Mouse (Mus musculus): ENCODE measurements around the gene Rab4a. TPM values are rescaled to one million over a fixed set of nuclear protein-coding genes. Genes with fewer than 3 reads are reported as not detected.

The Rab4a gene
- total RNA-seq (2015) (1.2 and 2.1 TPM in 2 replicates), total RNA-seq (2017) (0.26 and 1.1 TPM in 2 replicates)

DNA sequence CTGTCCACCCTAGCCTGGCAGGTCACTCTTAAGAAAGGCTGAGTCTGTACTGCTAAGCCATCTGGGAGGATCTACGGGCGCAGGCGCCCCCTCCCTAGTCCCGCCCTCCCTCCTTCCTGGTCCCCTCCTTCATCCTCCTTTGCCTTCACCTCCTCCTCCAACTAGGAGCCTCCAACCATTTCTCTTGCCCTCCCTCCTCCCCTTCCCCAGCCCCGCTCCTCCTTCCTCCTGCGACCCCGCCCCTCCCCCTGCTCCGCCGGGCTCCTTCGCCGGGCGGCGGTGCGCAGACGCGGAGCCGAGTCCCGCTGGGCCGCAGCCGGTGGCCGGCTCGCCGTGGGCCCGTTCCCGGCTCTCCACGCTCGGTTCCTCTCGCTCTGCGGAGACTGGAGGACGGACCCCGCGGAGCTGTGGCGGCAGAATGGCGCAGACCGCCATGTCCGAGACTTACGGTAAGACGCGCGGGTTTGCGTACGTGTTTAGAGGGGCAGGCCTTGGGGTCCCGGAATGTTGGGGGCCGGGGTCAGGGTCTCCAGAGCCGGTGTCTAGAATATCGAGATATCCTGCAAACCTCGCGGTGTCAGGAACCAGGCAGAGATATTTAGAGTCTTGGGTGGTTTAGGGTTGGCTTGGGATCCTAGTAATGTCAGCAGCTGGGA lies at the start of gene Rab4a:
TSS of gene Rab4a (plus strand) at position 268 of the 656 bp plus-strand sequence.
- peak; percentile 24 for ATAC-seq (ENCODE audit: poor library complexity, severe bottlenecking)

DNA sequence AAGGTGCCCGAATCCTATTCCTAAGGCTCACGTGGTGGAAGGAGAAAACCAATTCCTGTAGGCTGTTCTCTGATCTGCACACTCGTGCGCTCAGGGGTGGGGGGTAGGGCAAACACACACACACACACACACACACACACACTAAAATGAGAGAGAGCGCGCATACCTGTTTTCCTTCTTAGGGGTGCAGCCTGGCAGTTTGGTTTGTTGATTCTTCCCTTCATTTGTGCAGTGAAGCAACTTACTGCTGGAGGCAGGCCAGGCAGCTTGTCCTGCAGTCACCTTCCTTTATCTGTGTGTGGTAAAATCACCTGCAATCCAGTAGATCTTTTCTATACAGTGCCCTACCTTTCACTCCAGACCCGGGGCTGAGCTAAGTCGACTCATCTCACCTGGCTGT lies 48.9 kb upstream of the Rab4a start:
- no peak for ATAC-seq (ENCODE audit: poor library complexity, severe bottlenecking)

DNA sequence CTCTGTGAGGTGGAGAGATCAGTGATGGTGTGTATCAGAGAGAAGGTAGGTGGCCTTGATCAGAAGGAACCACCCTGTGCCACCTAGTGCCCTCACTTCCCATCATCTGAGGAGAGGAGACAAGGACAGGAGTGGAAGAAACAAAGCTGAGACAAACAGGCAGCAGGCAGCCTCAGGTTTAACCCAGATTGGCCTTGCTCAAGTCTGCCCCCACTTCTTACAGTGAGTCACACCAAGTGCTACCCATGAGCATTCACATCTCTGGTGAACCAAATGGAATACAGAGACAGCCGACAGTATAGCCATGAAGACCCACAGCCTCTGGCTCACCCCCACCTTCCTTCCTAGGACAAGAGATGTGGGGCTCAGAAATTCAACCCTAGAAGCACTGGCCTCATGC lies 46.9 kb upstream of the Rab4a start:
- ATAC-seq (ENCODE audit: poor library complexity, severe bottlenecking): no peak

DNA sequence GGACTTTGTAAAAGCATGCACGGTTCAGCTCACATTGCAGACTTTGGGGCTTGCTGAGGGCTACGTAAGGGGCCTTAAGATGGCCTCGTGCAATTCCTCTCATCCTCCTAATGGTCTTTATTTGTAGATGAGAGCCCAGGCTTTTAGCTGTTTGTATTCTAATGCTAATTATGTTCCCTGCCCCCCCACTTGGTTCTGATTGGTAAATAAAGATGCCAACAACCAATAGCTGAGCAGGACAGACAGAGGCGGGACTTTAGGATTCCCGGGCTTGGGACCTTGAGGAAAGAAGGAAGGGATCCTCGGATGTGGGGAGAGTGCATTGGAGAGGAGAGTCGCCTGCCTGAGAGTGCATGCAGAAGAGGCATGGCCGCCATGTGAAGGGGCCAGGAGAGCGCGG lies 45.9 kb upstream of the Rab4a start:
- ATAC-seq (ENCODE audit: poor library complexity, severe bottlenecking): no peak

DNA sequence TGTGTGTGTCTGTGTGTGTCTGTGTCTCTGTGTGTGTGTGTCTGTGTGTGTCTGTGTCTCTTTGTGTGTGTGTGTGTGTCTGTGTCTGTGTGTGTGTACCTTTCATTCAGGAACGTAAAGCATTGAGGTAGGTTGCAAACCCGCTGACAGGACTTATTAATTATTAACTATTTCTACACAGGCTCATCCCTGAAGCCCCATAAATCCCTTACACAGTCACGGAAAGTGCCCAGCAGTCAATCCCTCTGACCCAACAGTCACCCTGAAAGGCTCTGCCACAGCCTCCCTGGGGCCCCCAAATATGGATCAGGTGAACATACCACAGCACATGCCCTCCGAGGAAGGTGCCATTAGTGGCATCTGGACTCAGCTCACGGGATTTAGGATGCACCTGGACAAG lies 45.2 kb upstream of the Rab4a start:
- ATAC-seq (ENCODE audit: poor library complexity, severe bottlenecking): no peak

DNA sequence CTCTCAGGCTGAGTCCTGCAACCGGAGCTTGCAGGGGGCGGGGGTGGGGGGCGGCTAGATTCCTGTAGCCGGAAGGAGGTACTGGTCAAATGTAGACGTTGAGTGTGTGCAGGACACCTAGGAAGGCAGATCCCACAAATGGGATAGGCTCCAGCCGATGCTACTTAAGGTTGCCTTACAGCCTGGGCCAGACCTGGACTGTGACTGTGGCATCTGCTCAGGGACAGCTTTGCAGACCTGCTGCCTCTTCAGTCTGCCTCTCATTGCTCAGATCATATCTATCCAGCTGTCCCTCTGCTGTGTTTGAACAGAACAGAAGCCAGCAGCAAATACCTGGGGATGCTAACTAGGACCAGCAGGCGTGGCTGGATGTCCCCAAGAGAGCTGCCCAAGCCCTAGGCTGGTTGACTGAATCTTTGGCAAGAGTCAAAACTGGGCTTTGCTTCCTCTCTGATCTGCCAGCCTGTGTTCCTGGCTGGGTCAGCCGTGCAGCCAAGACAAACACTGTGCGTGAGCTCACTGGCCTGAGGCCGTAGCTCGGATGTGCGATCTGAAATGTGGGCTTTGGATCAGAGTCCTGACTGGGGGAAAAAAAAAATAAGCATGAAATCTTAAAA lies 44.4 kb upstream of the Rab4a start:
- ATAC-seq (ENCODE audit: poor library complexity, severe bottlenecking): no peak

DNA sequence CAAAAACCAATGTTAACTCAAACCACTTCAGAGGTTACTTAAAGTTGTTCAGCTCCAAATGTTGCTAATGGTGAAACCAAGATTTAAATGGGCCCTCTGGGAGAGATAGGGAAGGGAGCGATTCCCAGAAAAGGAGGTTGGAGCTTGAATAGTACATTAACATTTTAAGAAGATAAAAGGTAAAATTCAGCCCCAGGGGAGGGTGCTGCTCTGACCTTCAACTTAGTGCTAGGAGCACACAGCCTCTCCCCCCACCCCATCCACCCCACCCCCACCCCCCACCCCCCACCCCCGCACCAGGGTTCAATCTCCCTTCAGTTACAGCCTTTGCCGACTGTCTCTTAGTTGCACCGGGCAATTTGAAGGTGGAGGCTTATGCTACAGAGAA lies 43.9 kb upstream of the Rab4a start:
- no peak for ATAC-seq (ENCODE audit: poor library complexity, severe bottlenecking)

DNA sequence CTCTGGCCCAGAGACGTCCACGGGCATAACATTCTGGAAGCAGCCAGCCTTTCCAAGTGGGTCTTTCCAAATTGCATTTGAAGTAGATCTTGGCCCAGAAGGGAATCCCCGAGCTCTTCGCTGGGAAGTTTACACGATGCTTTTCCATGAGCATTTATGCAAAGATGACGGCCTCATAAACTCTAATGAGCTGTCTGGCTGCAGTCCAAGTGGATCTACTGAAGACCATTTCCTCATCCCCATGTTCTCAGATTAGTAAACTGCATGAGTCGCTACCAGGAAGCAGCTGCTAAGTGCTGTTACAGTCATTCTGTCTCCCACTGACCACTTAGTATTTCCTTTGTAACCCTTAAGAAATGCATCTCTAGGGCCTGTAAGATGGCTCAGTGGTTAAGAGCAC lies 42.4 kb upstream of the Rab4a start:
- no peak for ATAC-seq (ENCODE audit: poor library complexity, severe bottlenecking)

DNA sequence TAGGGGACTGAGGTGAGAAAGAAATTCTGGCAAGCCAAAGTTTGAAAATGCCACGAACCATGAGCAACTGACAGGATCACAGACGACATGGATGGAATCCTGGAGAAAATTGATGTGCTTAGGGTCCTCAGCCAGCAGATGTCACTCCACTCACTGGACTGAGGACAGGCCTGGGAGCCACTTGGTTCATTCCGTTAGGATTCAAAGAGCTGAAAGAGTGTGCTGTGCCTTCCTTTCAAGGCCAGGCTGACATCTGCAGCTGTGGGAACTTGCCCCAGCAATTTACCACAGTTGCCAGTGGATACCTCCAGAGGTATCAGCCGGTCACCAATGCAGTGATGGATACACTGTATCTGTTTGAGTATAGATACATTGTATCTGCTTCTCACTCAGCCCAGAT lies 41.1 kb upstream of the Rab4a start:
- ATAC-seq (ENCODE audit: poor library complexity, severe bottlenecking): no peak

DNA sequence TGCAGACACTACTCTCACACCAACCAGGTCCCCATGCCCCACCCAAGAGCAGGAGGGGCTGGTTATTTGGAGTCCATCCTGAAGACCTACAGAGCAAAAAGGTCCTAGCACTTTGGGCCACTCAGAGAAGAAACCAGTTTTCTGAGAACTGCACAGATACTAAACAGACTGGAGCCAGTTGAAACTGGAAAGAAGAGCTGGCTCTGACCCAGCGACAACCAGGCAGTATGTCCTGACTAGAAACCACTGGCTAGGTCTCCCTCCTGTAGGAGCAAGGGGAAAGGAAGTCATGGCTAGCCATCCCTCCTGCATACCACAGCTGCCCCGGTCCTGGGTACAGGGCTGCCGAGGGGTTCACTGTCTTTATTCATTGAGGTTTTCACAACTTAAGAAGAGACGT lies 39.3 kb upstream of the Rab4a start:
- no peak for ATAC-seq (ENCODE audit: poor library complexity, severe bottlenecking)

DNA sequence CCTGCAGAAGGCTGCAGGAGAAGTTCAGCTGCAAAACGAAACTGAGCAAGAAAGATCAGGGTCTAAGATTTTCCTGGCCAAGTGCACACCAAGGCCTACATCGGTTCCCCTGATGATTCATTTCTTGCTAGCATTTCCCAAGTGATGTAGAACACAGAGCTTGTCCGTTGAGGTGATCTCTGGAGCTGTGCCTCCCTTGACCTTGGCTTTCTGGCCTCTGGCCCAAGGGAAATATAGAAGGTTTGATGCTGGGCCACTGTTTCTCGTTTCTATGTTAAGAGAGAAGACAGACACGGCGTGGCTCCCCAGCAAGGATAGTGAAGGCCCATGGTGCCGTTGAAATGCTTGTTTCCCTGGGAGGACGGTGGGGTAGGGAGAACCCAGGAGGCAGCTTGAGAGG lies 37.9 kb upstream of the Rab4a start:
- no peak for ATAC-seq (ENCODE audit: poor library complexity, severe bottlenecking)

DNA sequence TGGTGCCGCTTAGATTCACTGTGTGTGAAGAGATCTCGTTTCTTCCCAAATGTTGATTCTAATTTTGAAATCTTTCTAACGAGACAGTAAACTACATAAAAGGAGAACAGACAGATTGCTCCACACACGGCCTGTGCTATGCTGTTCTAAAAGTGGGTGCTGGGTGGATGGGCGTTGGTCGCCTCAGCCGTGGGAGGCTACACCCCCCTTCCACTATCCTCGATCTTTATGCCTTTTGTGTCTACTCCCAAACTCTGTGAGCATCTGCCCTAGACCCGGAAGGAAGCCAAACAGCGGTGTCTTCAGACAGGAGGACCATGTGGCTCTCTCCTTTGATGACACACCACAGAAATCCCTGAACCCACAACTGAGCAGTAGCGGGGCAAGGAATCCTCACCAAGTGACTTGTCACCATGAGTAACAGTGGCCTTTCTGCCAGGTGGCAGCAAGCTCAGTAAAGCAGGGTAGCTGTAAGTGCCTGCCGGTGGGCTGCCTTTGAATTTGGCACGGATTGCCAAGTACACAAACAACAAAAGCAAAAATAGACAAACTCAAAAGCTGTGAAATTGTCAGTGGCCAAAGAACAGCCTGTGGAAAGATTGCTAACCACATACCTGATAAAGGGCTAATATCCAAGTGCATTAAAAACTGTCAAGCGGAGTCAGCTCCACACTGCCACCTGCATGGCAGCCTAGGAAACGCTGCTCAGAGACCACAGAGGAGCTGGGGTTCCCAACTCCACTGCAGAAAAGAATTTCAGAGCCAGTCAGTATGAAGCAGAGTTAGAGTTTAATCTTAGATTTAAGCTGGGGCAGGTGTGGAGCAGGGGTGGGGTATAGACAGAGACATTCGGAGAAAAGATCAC lies 37.1 kb upstream of the Rab4a start:
- ATAC-seq (ENCODE audit: poor library complexity, severe bottlenecking): peak; percentile 87

DNA sequence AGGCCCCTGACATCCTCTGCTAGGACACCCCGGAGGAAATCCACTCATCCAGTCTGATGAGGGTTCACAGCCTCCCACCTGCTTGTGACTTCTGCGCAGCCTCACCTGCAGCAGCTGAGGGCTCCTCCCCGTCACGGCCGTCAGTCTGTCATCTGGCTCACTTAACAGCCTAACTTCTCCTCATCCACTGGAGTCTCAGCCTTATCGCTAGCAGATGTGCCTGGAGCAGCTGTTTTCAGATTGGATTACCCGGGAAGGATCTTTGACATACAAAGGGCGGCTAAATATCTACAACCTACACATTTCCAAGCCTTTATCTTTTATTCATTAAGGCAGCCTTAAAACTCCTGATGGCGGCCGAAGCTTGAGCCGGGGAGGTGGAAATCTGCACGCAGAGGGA lies 32.3 kb upstream of the Rab4a start:
- ATAC-seq (ENCODE audit: poor library complexity, severe bottlenecking): no peak

DNA sequence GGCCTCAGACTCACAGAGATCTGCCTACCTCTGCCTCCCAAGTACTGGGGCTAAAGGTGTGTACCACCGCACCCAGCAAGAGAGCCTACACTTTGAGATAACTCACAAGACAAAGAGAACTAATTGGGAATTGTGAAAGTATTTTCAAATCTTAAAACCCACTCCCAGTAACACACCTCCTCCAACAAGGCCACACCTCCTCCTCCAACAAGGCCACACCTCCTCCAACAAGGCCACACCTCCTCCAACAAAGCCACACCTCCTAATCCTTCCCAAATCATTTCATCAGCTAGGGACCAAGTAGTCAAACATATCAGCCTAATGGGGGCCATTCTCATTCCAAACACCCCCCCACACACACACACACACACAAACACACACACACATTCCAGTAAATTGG lies 31.3 kb upstream of the Rab4a start:
- no peak for ATAC-seq (ENCODE audit: poor library complexity, severe bottlenecking)

DNA sequence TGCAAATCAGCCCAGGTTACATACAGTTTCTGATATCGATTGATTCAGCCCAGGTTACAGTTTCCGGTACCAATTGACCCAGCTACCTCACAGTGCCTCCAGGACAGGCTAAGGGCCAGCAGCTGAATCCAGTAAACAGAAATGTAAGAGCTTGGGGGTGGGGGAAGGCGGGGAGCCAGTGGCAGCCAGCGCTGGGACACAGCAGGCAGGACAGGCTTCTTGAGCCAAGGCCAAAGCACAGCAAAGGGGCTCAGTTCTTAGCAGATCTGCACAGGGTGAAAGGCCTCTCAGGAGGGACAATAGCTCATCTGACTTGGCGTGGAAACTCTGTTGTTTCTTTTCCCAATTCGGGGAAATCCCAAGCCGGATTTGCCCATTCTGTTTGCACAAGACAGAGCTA lies 28.5 kb upstream of the Rab4a start:
- no peak for ATAC-seq (ENCODE audit: poor library complexity, severe bottlenecking)

DNA sequence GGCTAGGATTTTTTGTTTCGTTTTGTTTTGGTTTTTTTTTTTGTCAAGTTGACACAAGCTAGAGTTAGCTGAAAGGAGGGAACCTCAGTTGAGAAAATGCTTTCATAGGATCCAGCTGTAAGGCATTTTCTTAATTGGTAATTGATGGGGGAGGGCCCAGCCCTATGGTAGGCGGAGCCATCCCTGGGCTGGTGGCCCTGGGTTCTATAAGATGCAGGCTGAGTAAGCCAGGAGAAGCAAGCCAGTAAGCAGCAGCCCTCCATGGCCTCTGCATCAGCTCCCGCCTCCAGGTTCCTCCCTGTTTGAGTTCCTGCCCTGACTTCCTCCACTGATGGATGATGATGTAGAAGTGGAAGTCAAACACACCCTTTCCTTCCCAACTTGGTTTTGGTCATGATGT lies 25.3 kb upstream of the Rab4a start:
- no peak for ATAC-seq (ENCODE audit: poor library complexity, severe bottlenecking)

DNA sequence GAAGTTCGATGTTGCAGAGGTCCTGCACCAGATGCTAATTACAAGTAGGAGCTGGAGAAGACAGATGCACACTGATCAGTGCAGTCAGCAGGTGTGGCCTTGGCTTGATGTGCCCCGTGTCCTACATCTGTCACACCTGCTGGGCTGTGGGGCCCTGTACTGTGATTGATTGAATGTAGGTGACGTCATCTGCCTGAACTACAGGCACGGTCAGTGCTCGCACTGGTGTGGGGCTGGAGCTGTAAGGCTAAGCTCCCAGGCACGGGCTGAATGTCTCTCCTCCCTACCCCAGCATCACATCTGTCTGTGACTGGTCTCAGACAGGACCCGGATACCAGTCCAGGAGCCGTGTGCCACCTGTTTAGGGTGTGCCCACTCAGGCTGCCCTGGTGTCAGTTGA lies 24.5 kb upstream of the Rab4a start:
- no peak for ATAC-seq (ENCODE audit: poor library complexity, severe bottlenecking)

DNA sequence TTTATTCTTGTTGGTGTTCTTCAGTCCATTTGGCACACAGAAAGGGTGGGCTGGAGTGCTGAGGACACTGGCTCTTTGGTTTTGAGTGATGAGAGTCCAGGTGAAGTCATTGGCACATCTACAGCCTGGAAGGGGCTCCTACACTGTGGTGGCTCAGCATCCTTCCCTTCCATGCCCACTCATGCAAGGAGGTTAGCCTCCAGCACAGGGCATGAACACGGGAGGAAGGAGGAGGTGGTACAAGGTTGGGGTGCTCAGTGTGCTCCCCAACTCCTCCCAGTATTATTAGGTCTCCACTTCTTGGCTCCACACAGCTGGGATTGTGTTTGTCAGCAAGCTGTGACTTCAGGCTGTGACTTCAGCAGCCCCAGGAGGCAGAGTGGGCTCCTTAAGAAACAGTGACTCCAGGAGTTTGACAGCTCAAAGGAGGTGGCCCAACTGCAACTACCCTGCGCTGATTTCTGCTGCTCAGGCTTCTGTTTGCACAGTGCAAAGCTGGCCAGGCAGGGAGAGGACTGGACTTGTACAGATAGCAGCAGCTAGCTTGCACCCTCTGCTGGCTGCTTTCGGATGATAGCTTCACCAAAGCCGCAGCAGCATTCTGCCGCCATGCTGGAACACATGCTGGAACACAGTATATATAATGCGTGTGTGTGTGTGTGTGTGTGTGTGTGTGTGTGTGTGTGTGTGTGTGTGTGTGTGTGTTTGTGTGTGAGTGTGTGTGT lies 22.1 kb upstream of the Rab4a start:
- ATAC-seq (ENCODE audit: poor library complexity, severe bottlenecking): peak; percentile 92

DNA sequence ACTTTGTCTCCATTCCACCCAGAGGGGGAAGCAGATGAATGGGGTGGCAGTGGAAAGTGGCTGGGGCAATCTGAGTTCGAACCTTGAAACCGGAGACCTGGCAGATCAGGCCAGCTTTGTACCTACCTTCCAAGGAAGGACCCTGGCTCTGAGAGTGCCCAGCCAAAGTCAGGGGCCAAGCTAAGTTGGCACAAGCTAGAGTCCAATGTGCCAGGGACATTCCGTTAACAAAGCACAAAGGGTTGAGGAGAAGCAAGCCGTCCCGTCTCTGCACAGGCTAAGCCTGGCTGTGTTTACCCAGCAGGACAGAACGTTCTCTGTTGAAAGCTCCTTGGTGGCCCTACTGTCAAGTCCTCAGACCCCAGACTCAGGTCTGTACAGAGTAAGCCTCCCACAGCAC lies 19.6 kb upstream of the Rab4a start:
- ATAC-seq (ENCODE audit: poor library complexity, severe bottlenecking): no peak

DNA sequence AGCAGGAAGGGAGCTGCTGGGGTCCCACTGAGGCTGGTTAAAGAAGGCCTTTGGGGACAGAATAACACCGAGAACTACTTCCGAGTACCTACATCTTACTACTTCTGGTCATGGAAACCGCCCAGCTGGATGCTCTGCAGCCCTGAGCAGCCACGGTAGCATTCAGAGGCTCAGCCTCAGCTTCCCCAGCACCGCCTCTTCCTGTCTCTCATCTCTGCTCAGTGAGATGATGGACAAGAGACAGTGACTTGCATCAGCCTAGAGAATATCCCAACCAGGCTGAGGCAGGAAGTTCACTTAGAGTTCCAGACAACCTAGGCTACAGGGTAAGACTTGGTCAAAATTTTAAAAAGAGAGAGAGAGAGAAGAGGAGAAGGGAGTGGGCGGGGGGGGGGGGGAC lies 19.1 kb upstream of the Rab4a start:
- no peak for ATAC-seq (ENCODE audit: poor library complexity, severe bottlenecking)

DNA sequence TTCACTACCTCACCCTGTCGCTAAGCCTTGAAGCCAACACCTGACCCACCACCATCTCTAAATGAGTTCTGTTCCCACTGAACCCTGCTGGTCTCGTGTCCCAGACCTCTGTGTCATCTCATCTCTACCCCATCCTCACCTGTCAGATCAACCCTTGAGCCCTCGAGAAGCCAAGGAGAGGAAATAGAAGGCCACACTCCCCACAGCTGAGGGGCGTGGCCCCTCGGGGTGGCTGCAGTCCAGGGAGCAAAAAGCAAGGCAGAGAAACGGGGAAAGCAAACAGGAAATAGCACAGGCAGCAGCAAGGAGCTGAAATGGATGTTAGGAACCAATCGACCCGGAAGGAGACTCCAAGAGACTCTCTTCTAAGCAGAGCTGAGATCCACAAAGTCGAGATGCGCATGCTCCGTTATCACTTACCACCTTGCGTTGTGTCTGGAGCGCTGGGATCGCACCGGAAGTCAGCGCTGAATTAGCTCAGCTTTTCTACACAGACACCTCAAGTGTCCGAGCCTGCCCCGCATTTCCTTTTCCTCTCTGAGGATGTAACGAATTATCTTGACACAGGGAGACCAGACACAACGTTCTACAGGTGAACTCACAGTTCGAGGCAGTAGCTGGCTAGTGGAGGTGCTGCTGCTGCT lies 18.4 kb upstream of the Rab4a start:
- ATAC-seq (ENCODE audit: poor library complexity, severe bottlenecking): no peak

Data from megakaryocyte, adult 5-6 weeks (primary cell).